Mouse (Mus musculus) embryonic facial prominence, embryonic 13.5 days (tissue): Measurements from ENCODE around the gene Fam193a. TPM values are rescaled to one million over a fixed set of nuclear protein-coding genes. Genes with fewer than 3 reads are reported as not detected.
A peak's percentile ranks its signal among the peaks of the same experiment; 100 is the strongest.

Experiments used
- ATAC-seq: fragments of 200-750 bp; cut with Nextera tagmentation; 2 replicates; pipeline ENCODE4 v1.8.0; 2017; ENCODE audit warnings: low read depth; ENCODE audit not compliant: insufficient number of reproducible peaks, insufficient read depth, low FRiP score, low TSS enrichment
- H3K27ac ChIP-seq: fragments of 300-500 bp; sonication (generic); 2 replicates; pipeline ENCODE4 v1.5.1; 2015; ENCODE audit warnings: moderate library complexity, mild to moderate bottlenecking, inconsistent platforms
- H3K27me3 ChIP-seq: fragments of 300-500 bp; sonication (generic); 2 replicates; pipeline ENCODE4 v1.6.1; 2015; ENCODE audit warnings: mild to moderate bottlenecking, inconsistent platforms
- H3K36me3 ChIP-seq: fragments of 300-500 bp; sonication (generic); 2 replicates; pipeline ENCODE4 v1.6.1; 2015; ENCODE audit warnings: mild to moderate bottlenecking, inconsistent platforms
- H3K4me1 ChIP-seq: fragments of 300-500 bp; sonication (generic); 2 replicates; pipeline ENCODE4 v1.6.1; 2015; ENCODE audit warnings: inconsistent platforms
- H3K4me2 ChIP-seq: fragments of 300-500 bp; sonication (generic); 2 replicates; pipeline ENCODE4 v1.6.1; 2015; ENCODE audit warnings: moderate library complexity, mild to moderate bottlenecking, inconsistent platforms
- H3K4me3 ChIP-seq: fragments of 300-500 bp; sonication (generic); 2 replicates; pipeline ENCODE4 v1.5.1; 2015; ENCODE audit warnings: mild to moderate bottlenecking, inconsistent platforms
- H3K9ac ChIP-seq: fragments of 300-500 bp; sonication (generic); 2 replicates; pipeline ENCODE4 v1.6.1; 2015; ENCODE audit warnings: mild to moderate bottlenecking, inconsistent platforms
- H3K9me3 ChIP-seq: fragments of 300-500 bp; sonication (generic); 2 replicates; pipeline ENCODE4 v1.6.1; 2016; ENCODE audit warnings: inconsistent platforms
- WGBS: fragments of 180-500 bp; shearing (Covaris S2); methylation state at CpG from one replicate; pipeline ENCODE4 v1.1.7; 2015; ENCODE audit warnings: mixed read lengths; 5-methylcytosine and 5-hydroxymethylcytosine counted together
- polyA plus RNA-seq: library from polyadenylated mRNA; unstranded; fragments of >200 nt; fragmentation: Nextera tagmentation; extraction: Ambion mirVana; gene quantifications from 2 replicates; pipeline ENCODE4 v1.2.1, GENCODE M21; 2015

The Fam193a gene
- polyA plus RNA-seq: 17.7 and 19.7 TPM in 2 replicates

DNA sequence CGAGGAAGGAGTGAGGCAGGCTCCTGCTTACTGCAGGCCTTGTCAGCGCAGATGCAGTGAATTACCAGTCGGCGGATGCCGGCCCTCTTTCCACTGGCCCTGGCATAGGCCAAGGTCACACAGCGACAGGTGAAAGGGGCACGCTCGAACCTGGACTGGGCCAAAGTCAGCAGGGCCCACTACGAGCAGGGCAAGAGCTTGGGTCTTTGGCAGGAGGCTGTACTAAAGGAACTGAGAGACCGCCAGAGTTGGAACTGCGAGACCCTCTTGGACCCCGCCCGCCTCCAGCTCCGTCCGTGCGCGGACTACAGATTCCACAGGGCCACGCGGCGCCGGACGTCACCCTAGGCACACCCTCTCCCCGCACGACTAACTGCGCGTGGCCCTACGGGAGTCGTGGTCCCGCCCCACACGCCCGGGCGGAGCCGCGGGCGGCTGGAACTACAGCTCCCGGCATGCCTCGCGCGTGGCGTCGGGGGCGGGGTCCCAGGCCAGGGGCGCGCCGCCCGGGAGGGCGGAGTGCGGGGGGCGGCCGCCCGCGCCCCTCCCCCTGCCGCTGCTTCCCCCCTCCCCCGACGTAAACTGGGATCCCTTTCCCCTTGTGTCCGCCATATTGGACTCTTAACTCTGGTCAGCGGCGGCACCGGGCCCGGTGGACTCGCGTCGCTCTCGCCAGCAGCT lies at the start of gene Fam193a:
Fam193a (plus strand) TSS at position 593 of the 681 bp plus-strand sequence.
- peak within 1 kb of the TSS; percentile 81 for H3K27ac ChIP-seq
- peaks cover 18% of the 10 kb centered on the region for H3K4me1 ChIP-seq
- H3K9me3 ChIP-seq: no peaks in the 10 kb centered on the region
- H3K27me3 ChIP-seq: no peaks in the 10 kb centered on the region
- ATAC-seq: peak; percentile 100
- peak within 1 kb of the TSS; percentile 97 for H3K9ac ChIP-seq
- H3K36me3 ChIP-seq: peaks cover 11% of the 10 kb centered on the region
- under 1% methylated on average over 59 of the region's 64 CpGs for WGBS
- peak within 1 kb of the TSS; percentile 92 for H3K4me3 ChIP-seq
- H3K4me2 ChIP-seq: peak within 1 kb of the TSS; percentile 66

DNA sequence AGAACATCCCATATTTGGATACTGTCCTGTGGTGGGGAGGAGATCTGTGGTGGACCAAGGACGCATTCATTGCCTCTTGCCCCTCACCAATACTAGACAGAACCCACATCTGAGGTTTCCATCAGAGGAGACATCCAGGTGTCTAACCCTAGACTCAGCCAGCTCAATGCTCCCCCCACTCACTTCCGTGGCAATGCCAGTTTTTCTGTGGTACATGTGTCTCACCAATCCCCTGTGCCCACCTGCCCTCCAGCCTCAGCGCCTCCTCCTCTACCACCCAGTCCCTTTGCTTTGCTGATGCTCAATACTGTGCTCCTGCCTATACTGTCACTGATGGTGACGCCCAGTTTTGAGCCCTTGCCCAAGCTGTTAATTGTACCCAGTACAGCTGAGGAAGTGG lies 48.5 kb upstream of the Fam193a start:
- Histone ChIP-seq H3K4me3 (no peak overlapping the region), H3K36me3 (no peaks in the 10 kb centered on the region), H3K4me1 (peaks cover 4% of the 10 kb centered on the region), H3K27ac (no peak overlapping the region), H3K9ac (no peak overlapping the region), H3K4me2 (no peak overlapping the region), H3K9me3 (no peaks in the 10 kb centered on the region), H3K27me3 (no peaks in the 10 kb centered on the region)
- 90% methylated on average over 4 of the region's 4 CpGs for WGBS
- ATAC-seq: no peak

DNA sequence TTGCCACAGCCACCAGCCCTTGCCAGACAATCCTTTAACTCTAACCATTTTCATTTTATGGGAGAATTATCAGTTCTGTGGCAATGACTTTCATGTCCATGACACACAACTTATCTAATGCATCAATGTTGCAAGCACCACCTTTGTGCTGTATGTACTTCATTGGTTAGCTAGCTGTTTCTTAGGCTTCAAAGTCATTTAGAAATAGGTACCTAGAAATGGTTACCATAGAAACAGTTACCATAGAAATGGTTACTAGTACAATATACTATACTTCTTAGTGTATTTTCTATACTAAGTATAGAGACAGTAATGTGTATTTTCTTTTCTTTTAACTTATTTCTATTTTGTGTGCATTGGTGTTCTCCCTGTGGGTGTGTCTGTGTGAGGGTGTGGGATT lies 44.4 kb upstream of the Fam193a start:
- H3K27me3 ChIP-seq: no peaks in the 10 kb centered on the region
- no peak overlapping the region for H3K4me3 ChIP-seq
- H3K27ac ChIP-seq: no peak overlapping the region
- H3K4me2 ChIP-seq: no peak overlapping the region
- H3K4me1 ChIP-seq: peaks cover 13% of the 10 kb centered on the region
- no peaks in the 10 kb centered on the region for H3K36me3 ChIP-seq
- no peaks in the 10 kb centered on the region for H3K9me3 ChIP-seq
- no peak for ATAC-seq
- no peak overlapping the region for H3K9ac ChIP-seq

DNA sequence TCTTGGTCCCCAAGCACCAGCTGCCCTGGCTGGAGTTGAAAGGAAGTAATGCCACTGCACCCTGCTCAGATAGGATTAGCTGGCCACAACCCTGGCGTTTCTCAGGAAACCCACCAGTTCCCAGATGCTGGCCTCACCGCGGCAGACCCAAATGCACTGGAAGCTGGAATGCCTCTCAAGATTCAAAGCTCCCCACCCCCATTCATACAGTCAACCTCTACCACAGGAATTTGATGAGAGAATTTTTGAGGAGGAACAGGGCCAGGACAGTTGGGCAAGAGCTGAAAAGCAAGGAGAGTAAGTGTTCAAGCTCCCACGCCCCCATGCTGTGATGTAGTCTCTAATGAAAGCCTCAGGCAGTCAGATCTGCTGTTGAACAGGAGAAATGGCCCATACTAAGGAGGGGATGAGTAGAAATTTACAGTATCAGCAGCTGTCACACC lies 43.5 kb upstream of the Fam193a start:
- 10% methylated on average over 4 of the region's 4 CpGs for WGBS
- no peak for ATAC-seq
- Histone ChIP-seq H3K27me3 (no peaks in the 10 kb centered on the region), H3K27ac (0 out of 2 replicates have a peak overlapping the region, but pooled peaks have one; percentile 11), H3K4me3 (no peak overlapping the region), H3K9ac (no peak overlapping the region), H3K4me2 (peak overlapping the region; percentile 58), H3K36me3 (no peaks in the 10 kb centered on the region), H3K9me3 (no peaks in the 10 kb centered on the region), H3K4me1 (peaks cover 13% of the 10 kb centered on the region)

DNA sequence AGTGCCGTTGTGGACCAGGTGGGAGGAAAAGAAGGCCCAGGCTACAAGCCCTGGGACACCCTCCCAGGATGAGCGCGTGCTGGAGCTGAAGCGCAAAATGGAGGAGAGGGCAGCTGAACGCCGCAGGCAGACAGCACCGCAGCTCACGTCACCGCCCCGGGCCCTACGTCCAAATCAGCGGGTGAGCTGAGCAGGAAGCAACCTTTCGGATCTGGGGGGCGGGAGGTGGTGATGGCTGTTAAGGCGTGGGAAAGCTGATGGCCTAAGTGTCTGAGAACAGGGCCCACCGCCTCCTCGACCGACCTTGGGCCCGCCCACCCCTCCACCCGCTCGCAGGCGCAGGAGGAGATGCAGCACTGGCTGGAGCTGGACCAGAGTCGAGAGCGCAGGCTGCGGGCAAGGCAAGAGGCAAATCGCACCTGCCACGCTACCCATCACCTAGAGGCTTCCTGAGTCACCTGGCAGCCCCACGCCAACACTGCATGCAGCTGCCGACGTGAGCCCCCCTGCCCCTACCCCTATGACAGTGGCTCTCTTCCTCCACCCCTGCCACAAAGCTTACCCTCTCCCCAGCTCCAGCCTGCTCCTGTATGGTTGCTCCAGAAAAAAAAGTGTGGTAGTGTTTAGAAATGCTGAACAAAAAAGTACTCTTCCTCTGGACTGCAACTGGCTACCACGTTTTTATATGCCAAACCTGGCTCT lies 42.7 kb upstream of the Fam193a start:
- WGBS: 12% methylated on average over 31 of the region's 31 CpGs
- peak overlapping the region; percentile 37 for H3K4me3 ChIP-seq
- H3K27ac ChIP-seq: 0 out of 2 replicates have a peak overlapping the region, but pooled peaks have one; percentile 12
- peak; percentile 32; the same call in 1 of the 2 replicates for ATAC-seq
- no peaks in the 10 kb centered on the region for H3K9me3 ChIP-seq
- no peaks in the 10 kb centered on the region for H3K27me3 ChIP-seq
- H3K4me1 ChIP-seq: peaks cover 13% of the 10 kb centered on the region
- peak overlapping the region; percentile 63 for H3K9ac ChIP-seq
- no peaks in the 10 kb centered on the region for H3K36me3 ChIP-seq
- peak overlapping the region; percentile 58 for H3K4me2 ChIP-seq

DNA sequence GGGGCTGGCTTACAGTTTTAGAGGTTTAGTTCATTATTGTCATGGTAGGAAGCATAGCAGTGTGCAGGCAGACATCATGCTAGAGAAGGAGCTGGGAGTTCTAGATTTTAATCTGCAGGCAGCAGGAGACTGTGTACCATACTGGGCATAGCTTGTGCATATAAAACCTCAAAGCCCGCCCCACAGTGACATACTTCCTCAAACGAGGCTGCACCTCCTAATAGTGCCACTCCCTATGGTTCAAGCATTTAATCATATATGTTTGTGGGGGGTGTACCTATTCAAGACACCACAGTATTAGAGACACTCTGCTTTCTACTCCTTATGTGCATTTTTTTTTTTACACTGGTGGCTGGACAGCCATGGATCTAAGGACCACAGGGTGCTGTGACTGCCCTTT lies 39.6 kb upstream of the Fam193a start:
- Histone ChIP-seq H3K9ac (no peak overlapping the region), H3K27me3 (no peaks in the 10 kb centered on the region), H3K4me2 (no peak overlapping the region), H3K4me1 (peaks cover 13% of the 10 kb centered on the region), H3K36me3 (no peaks in the 10 kb centered on the region), H3K4me3 (no peak overlapping the region), H3K27ac (no peak overlapping the region), H3K9me3 (no peaks in the 10 kb centered on the region)
- no peak for ATAC-seq
- WGBS: 86% methylated on average over 2 of the region's 2 CpGs

DNA sequence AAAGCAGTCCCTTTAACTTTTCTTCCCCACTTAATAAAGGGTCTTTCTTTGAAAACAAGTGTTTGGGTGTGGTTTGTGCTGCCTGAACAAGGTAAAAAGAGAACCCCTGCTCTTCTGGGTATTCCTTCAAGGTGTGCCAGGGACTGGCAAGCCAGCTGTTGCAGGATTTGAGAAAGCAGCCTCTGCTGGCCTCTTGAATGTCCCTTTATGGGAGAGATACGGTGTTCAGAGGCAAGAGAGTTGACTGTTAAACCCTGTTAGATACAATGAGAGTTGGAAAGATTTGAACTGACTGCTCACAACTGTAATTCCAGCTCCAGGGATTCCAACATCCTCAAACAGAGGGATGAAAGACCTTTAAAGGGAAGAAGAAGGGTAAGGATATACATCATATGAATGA lies 35.7 kb upstream of the Fam193a start:
- H3K27me3 ChIP-seq: no peaks in the 10 kb centered on the region

DNA sequence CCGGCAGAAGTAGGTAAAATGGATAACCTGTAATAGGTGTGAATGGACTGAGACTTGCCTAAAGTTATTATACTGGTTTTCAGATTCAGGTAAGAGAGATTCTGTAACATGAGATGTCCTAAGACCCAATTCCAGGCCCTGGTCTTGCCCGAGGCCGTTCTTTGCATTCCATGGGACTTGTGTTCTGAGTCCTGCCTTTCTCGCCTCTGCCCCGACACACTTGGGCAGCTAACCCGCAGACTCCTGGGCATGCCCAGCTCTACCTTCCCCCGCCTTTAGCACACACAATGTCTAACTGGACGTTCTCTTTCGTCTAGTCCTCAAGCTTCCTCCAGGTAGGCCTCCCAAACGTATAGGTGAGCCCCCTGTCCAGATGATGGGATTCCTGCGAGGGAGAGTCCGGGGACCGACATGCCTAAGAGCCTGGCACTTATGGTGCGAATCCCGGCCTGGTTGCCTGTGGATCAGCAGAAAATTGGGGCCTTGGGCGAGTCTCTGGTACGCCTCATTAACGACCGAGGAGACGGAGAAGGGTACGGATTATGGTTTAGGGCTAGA lies 34.1 kb upstream of the Fam193a start:
- Histone ChIP-seq H3K9me3 (no peaks in the 10 kb centered on the region), H3K9ac (peak overlapping the region; percentile 99), H3K27ac (peak overlapping the region; percentile 93), H3K27me3 (no peaks in the 10 kb centered on the region), H3K4me1 (peaks cover 17% of the 10 kb centered on the region), H3K36me3 (no peaks in the 10 kb centered on the region; the same call in 1 of the 2 replicates), H3K4me2 (peak overlapping the region; percentile 88), H3K4me3 (peak overlapping the region; percentile 94)
- 1% methylated on average over 21 of the region's 21 CpGs for WGBS
- peak; percentile 34 for ATAC-seq

More for the DNA sequence above, 35.7 kb upstream of the Fam193a start:
- no peak for ATAC-seq
- Histone ChIP-seq H3K9ac (no peak overlapping the region), H3K27ac (no peak overlapping the region), H3K4me2 (no peak overlapping the region), H3K36me3 (no peaks in the 10 kb centered on the region; the same call in 1 of the 2 replicates), H3K4me1 (peaks cover 17% of the 10 kb centered on the region), H3K9me3 (no peaks in the 10 kb centered on the region), H3K4me3 (no peak overlapping the region)
- 93% methylated on average over 1 of the region's 1 CpGs for WGBS

DNA sequence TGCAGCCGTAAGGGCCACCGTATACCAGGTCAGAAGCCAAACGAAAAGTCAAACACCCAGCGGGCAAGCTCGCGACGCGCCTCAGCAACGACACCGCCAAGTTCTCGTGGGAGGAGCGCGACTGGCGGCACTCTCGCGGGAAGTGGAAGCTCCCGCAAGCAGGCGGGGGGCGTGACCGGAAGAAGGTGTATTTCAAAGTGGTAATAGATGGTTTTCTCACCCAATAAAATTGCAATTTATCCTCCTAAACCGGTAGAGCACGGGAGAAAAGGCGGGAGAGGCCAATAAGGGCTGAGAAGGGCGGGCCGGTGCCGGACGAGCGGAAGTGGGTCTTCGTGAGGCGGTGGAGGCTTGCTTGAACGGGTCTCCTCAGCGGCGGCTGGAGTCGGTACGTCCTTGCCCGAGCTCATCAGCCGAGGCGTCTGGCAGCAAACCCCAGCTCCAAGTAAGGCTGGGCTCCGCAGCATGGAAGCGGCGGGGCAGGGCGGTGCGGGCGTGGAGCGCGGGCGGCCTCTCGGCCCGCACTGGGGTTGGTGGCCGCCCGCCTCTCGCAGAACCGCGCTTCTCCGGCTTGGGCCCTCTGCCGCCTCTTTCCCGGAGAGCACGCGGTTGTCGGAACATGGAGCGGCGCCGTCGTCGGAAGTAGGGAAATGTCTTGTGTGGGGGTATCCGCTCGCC lies 33.5 kb upstream of the Fam193a start, which contains the start of gene Rnf4:
Rnf4 (plus strand) TSS at position 193 of the 678 bp plus-strand sequence.
- Histone ChIP-seq H3K27me3 (no peaks in the 10 kb centered on the region), H3K36me3 (no peaks in the 10 kb centered on the region; the same call in 1 of the 2 replicates), H3K4me2 (peak within 1 kb of the TSS; percentile 88), H3K9ac (peak within 1 kb of the TSS; percentile 99), H3K4me1 (peaks cover 17% of the 10 kb centered on the region), H3K27ac (peak within 1 kb of the TSS; percentile 98), H3K9me3 (no peaks in the 10 kb centered on the region), H3K4me3 (peak within 1 kb of the TSS; percentile 94)
- peak; percentile 95 for ATAC-seq
- under 1% methylated on average over 64 of the region's 67 CpGs for WGBS

DNA sequence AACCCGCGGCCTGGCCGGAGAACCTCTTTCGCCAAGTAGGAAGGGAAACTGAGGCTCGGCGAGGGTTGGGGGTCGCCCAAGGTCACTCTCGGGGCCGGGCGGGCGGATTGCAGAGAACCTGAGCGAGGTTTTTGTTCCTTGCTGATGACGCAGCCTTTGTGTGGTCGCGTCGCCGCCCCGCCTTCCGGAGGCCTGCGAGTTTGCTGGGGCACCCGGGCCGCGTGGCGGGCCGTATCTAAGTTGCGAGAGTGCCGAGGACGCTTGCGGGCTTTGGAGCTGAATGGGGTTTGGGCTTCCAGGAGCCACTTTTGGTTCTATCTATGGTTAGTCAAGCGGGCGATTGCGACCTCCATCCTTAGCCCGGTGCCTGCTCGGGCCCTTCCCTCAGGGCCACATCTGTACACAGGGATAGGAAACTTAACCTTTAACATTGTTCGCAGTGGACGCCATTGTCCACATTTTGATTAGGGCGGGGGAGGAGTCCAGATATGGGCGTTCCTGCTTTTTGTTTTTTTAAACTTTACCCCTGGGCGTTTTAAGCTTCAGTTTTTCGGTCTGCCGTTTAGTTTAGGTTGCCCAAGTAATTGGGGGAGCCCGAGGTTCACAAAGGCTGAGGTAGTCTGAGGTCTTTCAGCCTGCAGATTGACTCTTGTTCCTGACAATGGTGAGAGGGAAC lies 32.8 kb upstream of the Fam193a start:
- H3K4me1 ChIP-seq: peaks cover 17% of the 10 kb centered on the region
- H3K36me3 ChIP-seq: no peaks in the 10 kb centered on the region; the same call in 1 of the 2 replicates
- WGBS: under 1% methylated on average over 42 of the region's 42 CpGs
- H3K27ac ChIP-seq: peak overlapping the region; percentile 98
- peak overlapping the region; percentile 74 for H3K4me2 ChIP-seq
- ATAC-seq: no peak
- peak overlapping the region; percentile 99 for H3K9ac ChIP-seq
- H3K9me3 ChIP-seq: no peaks in the 10 kb centered on the region
- H3K4me3 ChIP-seq: peak overlapping the region; percentile 94
- H3K27me3 ChIP-seq: no peaks in the 10 kb centered on the region

DNA sequence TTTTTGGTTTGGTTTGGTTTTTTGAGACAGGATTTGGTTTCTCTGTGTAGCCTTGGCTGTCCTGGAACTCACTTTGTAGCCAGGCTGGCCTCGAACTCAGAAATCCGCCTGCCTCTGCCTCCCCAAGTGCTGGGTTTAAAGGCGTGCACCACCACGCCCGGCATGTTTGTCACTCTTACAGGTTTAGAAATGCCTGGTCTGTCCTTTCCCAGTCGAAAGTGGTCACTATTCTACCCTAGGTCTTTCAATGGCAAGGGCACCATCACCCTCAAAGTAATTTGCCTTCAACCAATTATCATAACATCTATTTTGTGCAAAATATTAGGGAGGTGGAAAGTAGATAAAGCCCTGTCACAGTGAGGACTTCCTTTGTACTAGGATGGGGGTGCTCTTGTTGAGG lies 29.5 kb upstream of the Fam193a start:
- 95% methylated on average over 6 of the region's 6 CpGs for WGBS
- no peaks in the 10 kb centered on the region for H3K9me3 ChIP-seq
- H3K4me3 ChIP-seq: no peak overlapping the region
- H3K4me2 ChIP-seq: no peak overlapping the region
- H3K27me3 ChIP-seq: no peaks in the 10 kb centered on the region
- H3K9ac ChIP-seq: no peak overlapping the region
- H3K36me3 ChIP-seq: peaks cover 18% of the 10 kb centered on the region
- no peak for ATAC-seq
- peaks cover 16% of the 10 kb centered on the region for H3K4me1 ChIP-seq
- H3K27ac ChIP-seq: no peak overlapping the region
